Mouse (Mus musculus): ENCODE measurements around the gene Pycard. TPM values are rescaled to one million over a fixed set of nuclear protein-coding genes. Genes with fewer than 3 reads are reported as not detected.
A peak's percentile ranks its signal among the peaks of the same experiment; 100 is the strongest.
"Not testable (repeated sequence)": the region's sequence is repeated elsewhere in the genome, so short reads cannot be mapped to it uniquely, and the experiment has no call there.

Pycard gene
- 1 to 10 TPM in 1 of 2 experiments, under 1 TPM in 1; 0.83 to 3.7 TPM for total RNA-seq (2021)
- long read RNA-seq, experiment 1, partial matches to known transcripts = 0 of 1 reads
- long read RNA-seq, experiment 1, other reads (novel, unspliced or antisense) = 0 of 1 reads
- long read RNA-seq, experiment 2, transcript Pycard-201 (3 exons, 3,800 nt) = major isoform, 6 of 6 reads
- long read RNA-seq, experiment 2, partial matches to known transcripts = 0 of 6 reads
- long read RNA-seq, experiment 2, other reads (novel, unspliced or antisense) = 0 of 6 reads

DNA sequence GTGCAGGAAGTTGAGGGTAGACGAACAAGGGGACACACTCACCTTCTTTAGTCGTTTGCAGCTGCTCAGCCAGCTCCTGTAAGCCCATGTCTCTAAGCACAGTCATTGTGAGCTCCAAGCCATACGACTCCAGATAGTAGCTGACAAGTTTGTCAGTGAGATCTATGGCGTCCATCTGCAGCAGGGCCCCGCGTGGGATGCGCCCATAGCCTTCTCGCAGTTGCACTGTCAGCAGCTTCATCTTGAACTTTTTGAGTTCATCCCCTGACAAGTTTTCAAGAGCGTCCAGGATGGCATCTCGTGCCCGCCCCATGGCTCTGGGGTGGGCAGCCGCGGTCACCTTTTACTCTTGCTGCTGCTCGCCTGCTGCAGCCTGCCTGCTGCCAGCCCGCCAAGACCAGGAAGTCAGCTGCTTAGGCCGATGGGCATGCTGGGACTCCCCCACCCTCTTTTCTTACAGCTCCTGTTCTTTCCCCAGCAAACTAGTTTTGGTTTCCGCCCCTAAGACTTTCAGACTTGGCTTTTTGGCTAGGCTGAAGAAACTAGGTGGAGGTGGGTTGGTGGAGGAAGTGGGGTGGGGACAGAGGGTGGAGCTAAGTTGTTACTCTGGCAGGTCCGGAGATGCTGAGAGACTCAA lies at the start of gene Pycard:
TSS of gene Pycard (minus strand) at position 527 of the 637 bp plus-strand sequence.
- peak; percentile 18 to 24 for DNase-seq (ENCODE audit: low spot score in 2 of 2)

DNA sequence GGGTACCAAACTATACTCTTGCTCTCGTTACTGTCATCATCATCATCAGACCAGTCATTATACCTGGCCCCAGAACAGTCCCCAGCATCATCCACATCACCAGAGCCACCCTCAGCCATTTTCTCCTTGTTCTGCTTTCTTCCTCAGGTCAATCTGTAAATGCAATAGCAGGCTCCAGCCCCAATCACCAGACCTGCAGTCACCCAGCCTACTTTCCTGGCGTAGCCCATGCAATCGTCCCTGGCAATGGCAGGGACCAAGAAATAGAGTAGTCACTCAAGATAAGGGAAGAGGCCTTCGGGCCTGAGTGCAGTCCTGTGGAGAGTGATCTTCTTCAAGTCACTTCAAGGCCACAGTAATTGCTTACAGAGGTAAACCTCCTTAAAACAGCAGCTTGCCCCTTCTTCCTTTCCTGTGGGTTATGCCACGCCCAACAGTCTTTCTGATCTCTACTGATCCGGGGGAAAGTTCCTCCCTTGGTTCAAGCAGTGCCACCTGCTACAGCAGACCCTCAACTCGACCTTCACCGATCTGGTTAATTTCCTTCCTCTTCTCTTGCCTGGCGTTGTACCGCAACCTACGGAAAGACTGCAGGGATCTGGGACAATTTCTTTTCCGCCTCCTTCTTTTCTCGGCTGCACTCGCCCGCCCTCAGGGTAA lies 48.6 kb upstream of the Pycard start:
- DNase-seq (ENCODE audit: low spot score in 2 of 2) = not testable (repeated sequence)

DNA sequence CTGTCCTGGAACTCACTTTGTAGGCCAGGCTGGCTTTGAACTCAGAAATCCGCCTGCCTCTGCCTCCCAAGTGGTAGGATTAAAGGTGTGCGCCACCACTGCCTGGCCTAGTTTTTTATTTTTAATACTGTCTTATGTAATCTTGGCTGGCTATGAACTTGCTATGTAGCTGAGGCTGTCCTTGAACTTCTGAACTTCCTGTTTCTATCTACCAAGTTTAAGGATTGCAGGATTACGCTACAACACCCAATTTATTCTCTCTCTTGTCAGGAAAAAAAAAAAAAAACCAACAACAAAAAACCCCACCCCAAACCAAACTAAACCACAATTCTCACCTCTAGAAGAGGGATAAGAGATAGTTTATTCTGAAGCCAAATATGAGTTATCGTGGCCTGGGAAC lies 39.9 kb upstream of the Pycard start:
- no peak for DNase-seq (ENCODE audit: low spot score in 2 of 2)

DNA sequence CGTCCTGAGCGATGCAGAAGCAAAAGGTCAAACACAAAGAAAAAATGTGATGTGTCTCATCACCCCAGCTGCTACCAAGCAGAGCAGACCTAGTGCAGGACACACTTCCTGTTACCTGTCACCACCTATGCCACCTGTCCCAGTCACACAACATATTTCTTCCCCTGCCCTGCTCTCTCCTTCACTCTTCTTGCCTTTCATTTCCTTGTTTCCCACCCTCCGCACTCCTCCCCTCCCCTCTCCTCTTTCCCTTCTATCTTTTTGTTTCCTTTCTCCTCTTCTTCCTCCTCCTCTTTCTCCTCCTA lies 39.3 kb upstream of the Pycard start:
- DNase-seq (ENCODE audit: low spot score in 2 of 2) = no peak

DNA sequence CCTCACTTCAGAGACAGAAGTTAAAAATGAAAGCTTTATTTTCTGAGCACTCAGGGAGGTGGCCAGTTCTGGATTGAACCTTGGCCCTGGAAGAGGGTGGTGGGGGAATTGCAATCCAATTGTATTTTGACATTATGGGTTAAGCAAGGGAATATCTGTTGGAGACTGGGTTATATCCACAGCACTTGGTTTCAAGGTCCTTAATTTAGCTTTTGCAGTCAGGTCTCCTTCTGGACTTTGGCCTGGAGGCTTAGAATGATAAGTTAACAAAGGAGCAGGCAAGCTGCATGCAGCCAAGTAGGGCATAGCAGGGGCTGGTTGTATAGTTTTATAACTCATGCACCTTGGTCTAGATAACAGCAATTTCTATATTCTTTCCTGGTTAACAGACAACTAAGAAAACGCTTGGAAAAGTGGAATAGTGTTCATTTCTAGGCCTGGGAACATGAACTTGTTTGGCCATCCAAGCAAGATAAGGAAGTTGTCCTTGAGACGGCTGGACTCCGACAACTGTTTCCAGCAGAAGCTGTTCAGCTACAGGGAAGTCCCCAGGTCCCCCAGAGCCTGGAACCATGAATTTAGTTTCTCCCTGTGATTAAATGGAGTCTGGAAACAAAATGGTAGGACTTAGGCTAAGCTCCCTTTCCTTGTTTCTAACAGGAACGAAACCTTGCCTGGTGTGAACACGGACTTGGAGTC lies 38.8 kb upstream of the Pycard start:
- no peak for DNase-seq (ENCODE audit: low spot score in 2 of 2)

DNA sequence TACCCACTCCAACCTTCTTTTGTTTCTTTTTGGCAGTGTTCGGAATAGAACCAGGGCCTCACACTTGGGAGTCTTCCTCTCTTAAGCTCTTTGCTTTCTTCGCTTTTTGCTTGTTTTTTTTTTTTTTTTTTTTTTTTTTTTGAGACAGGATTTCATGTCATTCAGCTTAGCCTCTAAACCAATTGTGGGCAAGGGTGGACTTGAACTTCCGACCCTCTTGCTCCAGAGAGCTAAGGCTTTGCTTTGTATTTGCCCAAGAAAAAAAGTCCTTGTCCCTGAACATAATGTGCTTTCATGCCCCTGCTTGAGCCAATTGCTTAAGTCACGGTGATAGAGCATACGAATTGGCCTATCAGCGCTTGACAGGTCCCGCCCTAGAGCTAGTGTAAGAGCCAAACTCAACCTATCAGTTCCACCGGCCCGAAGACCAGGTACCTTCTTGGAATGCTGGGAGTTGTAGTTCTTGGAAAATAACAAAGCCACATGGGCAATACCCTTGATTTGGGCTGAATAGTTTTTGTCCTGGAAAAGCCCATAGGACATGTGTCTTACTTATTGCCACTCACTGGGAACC lies 37.8 kb upstream of the Pycard start:
- DNase-seq (ENCODE audit: low spot score in 2 of 2) = no peak

DNA sequence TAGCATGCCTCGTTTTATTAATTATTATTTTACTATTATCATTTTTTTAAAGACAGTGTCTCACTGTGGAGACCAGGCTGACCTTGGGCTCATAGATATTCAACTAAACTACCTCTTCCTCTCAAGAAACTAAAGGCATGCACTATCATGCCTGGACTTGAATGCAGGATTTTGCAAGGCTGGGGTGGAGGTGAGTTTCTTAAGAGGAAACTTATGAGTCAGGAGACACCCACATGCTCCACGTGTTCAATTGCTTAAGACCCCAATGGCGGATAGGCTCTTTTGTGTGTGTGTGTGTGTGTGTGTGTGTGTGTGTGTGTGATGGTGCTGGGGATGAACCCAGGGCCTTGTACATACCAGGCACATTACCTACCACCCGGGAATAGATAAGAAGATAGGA lies 31.7 kb upstream of the Pycard start:
- no peak for DNase-seq (ENCODE audit: low spot score in 2 of 2)

DNA sequence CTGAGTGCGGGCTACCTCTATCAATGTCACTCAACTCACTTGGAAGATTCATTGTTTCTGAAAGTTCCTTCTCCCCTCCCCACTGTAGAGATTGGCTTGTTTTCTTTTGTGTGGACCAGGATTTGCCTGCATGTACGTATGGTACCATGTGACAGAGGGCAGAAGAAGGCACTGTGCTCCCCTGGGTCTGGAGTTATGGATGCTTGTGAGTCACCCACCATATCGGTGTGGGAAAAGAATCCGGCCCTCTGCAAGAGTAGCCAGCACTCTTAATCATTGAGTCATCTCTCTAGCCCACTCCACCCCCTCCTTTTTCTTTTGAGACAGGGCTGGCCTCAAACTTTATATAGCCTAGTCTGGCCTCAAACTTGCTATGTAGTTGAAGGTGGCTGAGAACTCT lies 31.3 kb upstream of the Pycard start:
- DNase-seq (ENCODE audit: low spot score in 2 of 2) = no peak

DNA sequence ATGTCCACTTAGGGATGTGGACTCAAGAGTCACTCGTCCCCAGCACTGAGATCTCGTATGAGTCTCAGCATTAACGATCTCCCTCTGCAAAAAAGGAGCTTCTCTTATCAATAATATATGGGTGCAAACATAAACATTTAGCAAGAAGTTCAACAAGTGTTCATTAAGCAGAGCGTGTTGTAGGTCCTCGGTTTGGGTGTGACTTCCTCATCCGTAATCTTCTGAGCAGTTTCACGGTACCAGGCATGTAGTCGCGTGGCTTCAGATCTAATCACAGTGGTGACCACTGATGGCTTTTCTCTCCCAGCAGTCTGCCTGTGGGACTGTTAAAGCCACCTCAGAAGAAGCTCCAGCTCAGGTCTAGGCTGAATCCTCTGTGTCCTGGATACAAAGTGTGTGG lies 30.7 kb upstream of the Pycard start:
- DNase-seq (ENCODE audit: low spot score in 2 of 2) = no peak

DNA sequence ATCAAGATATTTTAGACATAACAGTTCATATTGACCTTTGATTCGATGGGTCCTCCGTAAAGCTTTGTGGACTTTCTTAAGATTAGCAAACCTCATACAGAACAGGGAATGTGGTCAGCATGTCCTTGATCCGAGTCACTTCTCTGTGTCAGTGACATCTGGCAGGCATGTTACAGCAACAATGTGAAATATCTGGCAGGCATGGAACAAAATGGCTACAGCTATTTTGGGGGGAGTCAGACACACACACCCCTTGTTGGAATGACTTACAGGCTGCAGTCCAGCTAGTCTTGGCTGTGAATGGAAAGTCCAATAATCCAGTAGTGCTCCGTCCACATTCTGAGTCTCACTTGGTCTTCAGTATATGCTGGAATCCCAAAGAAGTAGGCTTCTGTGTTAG lies 29.9 kb upstream of the Pycard start:
- no peak for DNase-seq (ENCODE audit: low spot score in 2 of 2)

DNA sequence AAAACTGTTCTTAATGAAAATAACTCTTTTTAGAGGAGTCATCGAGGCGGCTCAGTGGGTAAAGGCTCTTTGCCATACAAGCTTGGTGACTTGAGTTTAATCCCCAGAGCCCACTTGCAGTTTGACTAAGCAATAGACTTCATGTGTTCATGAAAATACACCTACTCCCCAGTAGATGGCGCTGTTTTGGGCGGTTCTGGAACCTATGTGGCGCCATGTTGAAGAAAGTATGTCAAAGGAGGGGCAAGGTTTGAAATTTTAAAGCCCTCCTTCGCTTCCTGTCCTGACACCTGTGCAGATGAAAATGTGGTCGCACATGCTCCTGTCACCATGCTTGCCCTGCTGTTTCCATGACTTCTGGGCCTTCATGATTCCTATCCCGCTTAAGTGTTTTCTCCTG lies 29.3 kb upstream of the Pycard start:
- no peak for DNase-seq (ENCODE audit: low spot score in 2 of 2)

DNA sequence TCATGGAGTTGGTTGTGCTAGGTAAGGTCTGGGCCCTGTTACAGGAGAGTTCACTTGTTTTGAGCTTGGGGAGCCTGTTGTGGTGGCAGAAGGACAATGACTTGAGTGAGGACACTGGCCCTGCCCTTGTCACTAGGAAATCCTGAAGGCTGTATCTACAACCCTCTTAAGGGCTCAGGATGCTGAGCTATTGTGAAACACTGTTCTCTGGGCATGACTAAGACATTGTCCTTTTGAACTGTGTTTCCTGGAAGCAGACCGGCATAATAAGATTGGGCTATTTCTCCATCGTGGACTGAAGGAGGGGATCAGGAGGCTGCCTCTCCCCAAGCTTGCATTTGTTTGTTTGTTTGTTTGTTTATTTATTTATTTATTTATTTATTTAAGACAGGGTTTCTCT lies 25.5 kb upstream of the Pycard start:
- DNase-seq (ENCODE audit: low spot score in 2 of 2) = no peak

DNA sequence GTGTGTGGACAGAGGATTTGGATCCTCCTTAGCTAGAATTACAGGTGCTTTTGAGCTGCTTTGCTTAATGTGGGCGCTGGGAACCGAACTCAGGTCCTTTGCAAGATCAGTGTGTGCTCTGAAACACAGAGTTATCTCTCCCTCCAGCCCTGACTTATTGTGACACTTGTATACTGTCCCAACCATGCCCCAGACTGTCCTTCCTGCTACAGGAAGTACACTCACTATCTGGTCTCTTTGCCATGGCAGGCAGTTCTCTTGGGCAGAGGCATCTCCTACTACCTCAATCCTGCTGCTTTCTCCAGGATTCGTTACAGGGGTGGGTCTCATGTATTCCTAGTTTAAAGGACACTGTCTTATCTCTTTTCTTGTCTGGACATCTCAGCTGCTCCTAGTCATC lies 24.6 kb upstream of the Pycard start:
- DNase-seq (ENCODE audit: low spot score in 2 of 2) = no peak

DNA sequence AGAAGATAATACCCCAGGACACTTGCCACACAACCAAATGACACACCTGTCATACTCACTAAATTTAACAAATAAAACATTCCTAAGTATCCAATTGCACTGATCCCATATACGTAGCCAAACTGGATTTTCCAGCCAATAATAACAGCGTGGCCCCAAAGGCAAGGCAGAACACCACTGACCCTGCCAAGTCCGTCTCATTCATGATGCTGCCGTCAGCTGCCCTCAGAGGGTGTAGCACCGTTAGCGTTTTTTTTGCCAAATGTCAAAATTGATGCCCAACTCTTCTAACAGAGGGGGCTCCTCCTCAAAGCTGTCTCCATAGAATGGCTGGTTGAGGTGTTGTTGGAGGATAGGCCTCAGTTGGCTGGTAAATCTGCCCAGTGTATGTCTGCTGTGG lies 23.0 kb upstream of the Pycard start:
- DNase-seq (ENCODE audit: low spot score in 2 of 2) = no peak

DNA sequence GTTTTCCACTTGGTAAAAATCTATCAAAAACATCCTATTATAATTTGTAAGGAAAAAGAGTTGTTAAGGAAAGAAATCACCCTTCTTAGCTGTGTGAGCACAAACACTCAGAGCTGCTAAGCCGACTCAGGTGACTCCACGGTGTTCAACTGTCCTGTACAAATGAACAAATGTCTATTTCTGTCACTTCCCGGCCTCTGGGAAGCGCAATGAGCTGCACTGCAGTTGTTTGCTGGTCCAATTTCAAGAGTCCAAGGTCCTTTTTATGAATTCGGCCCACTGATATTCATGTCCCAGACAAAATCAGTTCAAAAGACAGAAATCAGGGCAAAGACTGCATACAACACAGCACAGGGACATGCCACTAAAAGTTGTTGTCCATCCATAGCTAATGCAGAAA lies 22.5 kb upstream of the Pycard start:
- not testable (repeated sequence) for DNase-seq (ENCODE audit: low spot score in 2 of 2)

DNA sequence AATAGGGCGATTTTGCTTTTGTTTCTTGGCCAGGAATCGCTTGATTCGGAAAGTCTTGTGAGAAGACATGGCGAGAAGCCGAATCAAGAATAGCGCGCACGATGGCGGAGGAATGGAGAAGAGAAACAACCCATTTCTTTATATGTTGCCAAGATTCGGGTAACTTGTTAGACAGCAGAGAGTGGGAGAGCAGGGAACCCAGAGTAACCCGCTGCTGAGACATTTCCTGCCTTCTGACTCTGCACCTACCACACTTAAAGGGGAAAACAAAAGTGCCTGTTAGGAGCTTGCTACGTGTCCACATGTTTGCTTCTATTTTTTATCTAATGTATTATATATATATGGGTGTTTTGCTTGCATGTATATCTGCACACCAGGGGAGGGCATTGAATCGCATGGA lies 19.4 kb upstream of the Pycard start:
- no peak for DNase-seq (ENCODE audit: low spot score in 2 of 2)

DNA sequence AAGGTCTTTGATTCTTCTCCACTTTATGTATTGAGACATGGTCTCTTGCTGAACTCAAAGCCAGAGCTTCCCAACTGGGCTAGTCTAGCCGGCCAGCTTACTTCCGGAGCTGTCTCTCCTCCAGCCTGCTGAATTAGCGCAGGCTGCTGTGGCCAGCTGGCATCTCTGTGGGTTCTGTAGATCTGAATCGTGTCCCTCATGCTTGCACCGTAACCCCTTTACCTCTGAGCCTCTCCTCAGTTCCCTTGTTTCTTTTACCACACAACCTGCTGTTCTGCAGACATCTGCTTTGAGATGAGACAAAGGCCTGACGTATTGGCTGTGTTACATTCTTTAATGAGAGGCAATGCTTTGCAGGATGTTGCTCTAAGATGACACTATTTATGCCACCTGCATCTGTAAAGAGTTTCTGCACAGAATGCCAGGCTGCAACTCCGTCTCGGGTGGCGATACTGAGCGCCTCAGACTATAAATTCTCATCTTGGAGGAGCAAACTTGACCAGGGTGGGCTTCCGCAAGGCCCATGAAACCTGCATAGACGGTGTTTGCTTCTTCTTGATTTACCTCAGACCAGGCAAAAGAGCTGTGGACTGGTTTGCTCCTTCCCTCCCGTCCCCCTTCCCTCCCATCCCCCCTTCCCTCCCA lies 18.6 kb upstream of the Pycard start:
- DNase-seq (ENCODE audit: low spot score in 2 of 2) = no peak

DNA sequence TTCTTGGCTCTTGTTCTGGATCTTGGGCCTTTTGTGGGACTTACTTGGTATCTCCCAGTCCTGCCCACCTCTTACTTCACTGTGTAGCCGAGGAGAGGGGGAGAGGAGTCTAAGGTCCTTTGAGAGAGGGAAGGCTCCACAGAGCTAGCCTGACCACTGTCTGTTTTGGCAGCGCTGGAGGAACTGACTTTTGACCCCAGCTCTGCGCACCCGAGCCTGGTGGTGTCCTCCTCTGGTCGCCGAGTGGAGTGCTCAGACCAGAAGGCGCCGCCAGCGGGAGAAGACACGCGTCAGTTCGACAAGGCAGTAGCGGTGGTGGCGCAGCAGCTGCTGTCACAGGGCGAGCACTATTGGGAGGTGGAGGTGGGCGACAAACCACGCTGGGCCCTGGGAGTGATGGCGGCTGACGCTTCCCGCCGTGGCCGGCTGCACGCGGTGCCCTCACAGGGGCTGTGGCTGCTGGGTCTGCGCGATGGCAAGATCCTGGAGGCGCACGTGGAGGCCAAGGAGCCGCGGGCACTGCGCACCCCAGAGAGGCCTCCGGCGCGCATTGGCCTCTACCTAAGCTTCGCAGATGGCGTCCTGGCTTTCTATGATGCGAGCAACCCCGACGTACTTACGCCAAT lies 16.2 kb upstream of the Pycard start:
- DNase-seq (ENCODE audit: low spot score in 2 of 2) = no peak

DNA sequence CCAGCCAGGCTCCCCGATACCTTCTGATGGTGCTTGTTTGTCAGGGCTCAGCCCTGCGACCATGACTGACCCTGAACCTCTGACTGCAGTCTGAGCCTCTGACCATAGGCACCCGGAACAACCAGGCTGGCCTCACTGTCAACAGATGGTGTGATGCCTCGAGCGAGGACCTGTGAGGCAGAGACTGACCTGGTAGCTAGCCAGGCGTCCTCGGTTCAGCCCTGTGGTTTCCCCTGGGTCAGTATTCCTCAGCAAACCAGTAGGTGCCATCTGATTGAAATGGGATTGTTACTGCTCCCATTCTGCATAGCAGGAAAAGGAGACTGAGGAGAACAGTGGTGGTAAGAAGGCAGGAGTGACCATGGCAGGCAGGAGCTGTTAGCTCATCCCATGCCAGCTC lies 12.5 kb upstream of the Pycard start:
- no peak for DNase-seq (ENCODE audit: low spot score in 2 of 2)

DNA sequence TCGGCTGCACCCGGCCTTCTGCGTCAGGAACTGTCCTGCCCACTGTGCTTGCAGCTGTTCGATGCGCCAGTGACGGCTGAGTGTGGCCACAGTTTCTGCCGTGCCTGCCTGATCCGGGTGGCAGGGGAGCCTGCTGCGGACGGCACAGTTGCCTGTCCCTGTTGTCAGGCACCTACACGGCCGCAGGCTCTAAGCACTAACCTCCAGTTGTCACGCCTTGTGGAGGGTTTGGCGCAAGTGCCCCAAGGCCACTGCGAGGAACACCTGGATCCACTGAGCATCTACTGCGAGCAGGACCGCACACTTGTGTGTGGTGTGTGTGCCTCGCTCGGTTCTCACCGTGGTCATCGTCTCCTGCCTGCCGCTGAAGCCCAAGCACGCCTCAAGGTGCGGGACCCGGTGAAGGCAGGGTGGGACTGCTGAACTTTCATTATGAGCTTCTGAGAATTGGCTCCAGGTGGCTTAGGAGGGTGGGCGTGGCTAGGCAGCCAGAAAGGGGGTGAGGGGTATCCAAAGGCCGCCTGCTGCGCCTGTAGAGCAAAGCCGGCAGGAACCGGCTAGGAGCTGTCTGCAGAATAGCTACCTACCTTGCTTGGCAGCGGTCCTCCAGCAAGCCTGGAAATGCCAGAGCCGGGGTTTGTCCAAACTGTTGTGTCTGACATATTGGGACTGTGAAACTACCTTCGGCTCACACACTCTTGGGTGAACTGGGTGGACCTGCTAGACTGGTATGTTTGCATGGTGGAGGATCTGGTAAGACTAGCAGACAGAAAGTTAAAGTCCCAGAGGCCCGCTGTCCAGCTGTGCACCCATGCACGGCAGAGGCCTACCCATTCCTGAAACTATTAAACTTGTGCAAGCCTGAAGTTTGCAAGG lies 11.1 kb upstream of the Pycard start:
- no peak for DNase-seq (ENCODE audit: low spot score in 2 of 2)

Data from adrenal gland, adult 18-20 months (tissue).